Mouse (Mus musculus) forebrain, embryonic 11.5 days (tissue): ENCODE measurements at regions not wholly inside any gene's neighbourhood (a gene's known extent, or its start where the extent isn't known, plus 50 kb on each side); places are given as distances from the start of the nearest gene placed in this dataset.
A peak's percentile ranks its signal among the peaks of the same experiment; 100 is the strongest.

Experiments
- ATAC-seq: fragments of 200-750 bp; cut with Nextera tagmentation; replicated peaks from 2 replicates; pipeline ENCODE4 v1.8.0; 2017; ENCODE audit warnings: moderate TSS enrichment; ENCODE audit not compliant: low FRiP score
- DNase-seq: peaks from one replicate; pipeline ENCODE4 v3.0.0-alpha.2; 2017; ENCODE audit warnings: low spot score
- H3K27ac ChIP-seq: fragments of 300-500 bp; sonication (generic); 2 replicates; pipeline ENCODE4 v1.5.1; 2014; ENCODE audit warnings: low read depth, low read length
- H3K27me3 ChIP-seq: fragments of 300-500 bp; sonication (generic); 2 replicates; pipeline ENCODE4 v1.6.1; 2014; ENCODE audit warnings: mild to moderate bottlenecking, low read length, mixed read lengths; ENCODE audit not compliant: control insufficient read depth, insufficient read depth
- H3K36me3 ChIP-seq: fragments of 300-500 bp; sonication (generic); 2 replicates; pipeline ENCODE4 v1.6.1; 2014; ENCODE audit warnings: mild to moderate bottlenecking, low read length, moderate library complexity, mixed read lengths; ENCODE audit not compliant: control insufficient read depth, insufficient read depth
- H3K4me1 ChIP-seq: fragments of 300-500 bp; sonication (generic); replicated peaks from 2 replicates; pipeline ENCODE4 v1.6.1; 2014; ENCODE audit warnings: low read length, mixed read lengths; ENCODE audit not compliant: control insufficient read depth, insufficient read depth
- H3K4me2 ChIP-seq: fragments of 300-500 bp; sonication (generic); 2 replicates; pipeline ENCODE4 v1.6.1; 2014; ENCODE audit warnings: low read depth, mild to moderate bottlenecking, low read length, moderate library complexity, mixed read lengths; ENCODE audit not compliant: severe bottlenecking
- H3K4me3 ChIP-seq: fragments of 300-500 bp; sonication (generic); 2 replicates; pipeline ENCODE4 v1.5.1; 2014; ENCODE audit warnings: low read depth, low read length
- H3K9ac ChIP-seq: fragments of 300-500 bp; sonication (generic); 2 replicates; pipeline ENCODE4 v1.6.1; 2014; ENCODE audit warnings: low read length
- H3K9me3 ChIP-seq: fragments of 300-500 bp; sonication (generic); 2 replicates; pipeline ENCODE4 v1.6.1; 2016; ENCODE audit warnings: low read length, mixed read lengths; ENCODE audit not compliant: control insufficient read depth
- WGBS: fragments of 180-500 bp; shearing (Covaris S2); extraction: QIAGEN DNeasy Blood & Tissue Kit; methylation state at CpG from one replicate; pipeline ENCODE4 v1.1.7; 2014; 5-methylcytosine and 5-hydroxymethylcytosine counted together

DNA sequence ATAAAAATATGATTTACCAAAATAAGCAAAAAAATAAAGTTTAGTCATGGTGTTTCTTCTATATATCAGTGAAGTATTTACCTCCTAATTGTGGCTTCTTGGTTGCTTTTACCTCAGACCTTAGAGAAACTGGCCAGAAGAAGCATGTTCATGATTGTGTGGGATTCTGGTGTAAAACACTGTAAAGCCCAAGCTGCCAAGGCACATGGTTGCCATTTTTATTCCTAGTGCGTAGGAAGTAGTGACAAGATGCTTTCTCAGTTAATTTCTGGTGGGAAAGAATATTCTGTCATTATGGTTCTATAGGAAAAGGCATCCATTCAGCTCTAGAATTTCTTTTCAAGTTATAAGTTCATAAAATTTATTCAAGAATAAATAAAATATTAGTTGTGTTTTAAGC lies 805.2 kb downstream of the Olfm4 start:
- no peak overlapping the region for H3K9ac ChIP-seq
- H3K4me2 ChIP-seq = no peak overlapping the region
- H3K9me3 ChIP-seq = no peaks in the 10 kb centered on the region
- no peak overlapping the region for H3K27ac ChIP-seq
- H3K27me3 ChIP-seq = no peaks in the 10 kb centered on the region
- H3K4me1 ChIP-seq = no peaks in the 10 kb centered on the region
- DNase-seq = no peak
- no peak overlapping the region for H3K4me3 ChIP-seq
- no peak for ATAC-seq
- H3K36me3 ChIP-seq = no peaks in the 10 kb centered on the region
- 82% methylated on average over 1 of the region's 1 CpGs for WGBS

- no peak overlapping the region for H3K4me3 ChIP-seq
- DNase-seq (no peak), ATAC-seq (no peak)
- H3K9ac ChIP-seq = no peak overlapping the region
- 90% methylated on average over 6 of the region's 6 CpGs for WGBS
- H3K9me3 ChIP-seq = no peaks in the 10 kb centered on the region
- no peaks in the 10 kb centered on the region for H3K27me3 ChIP-seq
- no peaks in the 10 kb centered on the region for H3K36me3 ChIP-seq
- no peak overlapping the region for H3K4me2 ChIP-seq
- H3K27ac ChIP-seq = no peak overlapping the region
- H3K4me1 ChIP-seq = no peaks in the 10 kb centered on the region
These were observed 815.6 kb downstream of the Olfm4 start for GRCm38 (mm10) chr14:80799370-80799959.

- H3K9me3 ChIP-seq = no peaks in the 10 kb centered on the region
- no peak overlapping the region for H3K9ac ChIP-seq
- ATAC-seq = no peak
- H3K27ac ChIP-seq = no peak overlapping the region
- WGBS = 87% methylated on average over 3 of the region's 3 CpGs
- no peak overlapping the region for H3K4me3 ChIP-seq
- H3K4me2 ChIP-seq = no peak overlapping the region
- no peaks in the 10 kb centered on the region for H3K4me1 ChIP-seq
- DNase-seq = no peak
- H3K36me3 ChIP-seq = no peaks in the 10 kb centered on the region
- no peaks in the 10 kb centered on the region for H3K27me3 ChIP-seq
These were observed 846.6 kb downstream of the Olfm4 start for GRCm38 (mm10) chr14:80830476-80830875.

DNA sequence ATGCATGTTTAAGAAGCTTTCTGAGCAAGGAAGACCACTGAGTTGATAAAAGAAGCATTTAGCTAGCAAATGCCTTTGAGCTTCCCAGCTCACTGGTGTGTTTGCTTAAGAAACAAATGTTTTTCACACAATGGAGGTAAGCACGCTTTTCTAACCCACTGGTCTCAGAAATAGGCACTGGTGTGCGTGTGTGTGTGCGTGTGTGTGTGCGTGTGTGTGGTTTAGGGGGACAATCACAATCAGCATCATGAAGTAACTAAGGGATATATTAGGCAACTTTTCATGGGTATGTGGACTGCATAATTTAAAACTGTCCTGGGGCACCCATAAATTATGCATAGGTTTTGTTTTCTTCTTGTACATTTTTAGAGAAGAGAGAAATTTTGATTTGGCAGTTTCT lies 860.7 kb downstream of the Olfm4 start:
- Histone ChIP-seq H3K4me2 (no peak overlapping the region), H3K9me3 (no peaks in the 10 kb centered on the region), H3K27ac (no peak overlapping the region), H3K27me3 (no peaks in the 10 kb centered on the region), H3K9ac (no peak overlapping the region), H3K4me1 (no peaks in the 10 kb centered on the region), H3K4me3 (no peak overlapping the region), H3K36me3 (no peaks in the 10 kb centered on the region)
- ATAC-seq = no peak
- 67% methylated on average over 4 of the region's 4 CpGs for WGBS
- DNase-seq = no peak

DNA sequence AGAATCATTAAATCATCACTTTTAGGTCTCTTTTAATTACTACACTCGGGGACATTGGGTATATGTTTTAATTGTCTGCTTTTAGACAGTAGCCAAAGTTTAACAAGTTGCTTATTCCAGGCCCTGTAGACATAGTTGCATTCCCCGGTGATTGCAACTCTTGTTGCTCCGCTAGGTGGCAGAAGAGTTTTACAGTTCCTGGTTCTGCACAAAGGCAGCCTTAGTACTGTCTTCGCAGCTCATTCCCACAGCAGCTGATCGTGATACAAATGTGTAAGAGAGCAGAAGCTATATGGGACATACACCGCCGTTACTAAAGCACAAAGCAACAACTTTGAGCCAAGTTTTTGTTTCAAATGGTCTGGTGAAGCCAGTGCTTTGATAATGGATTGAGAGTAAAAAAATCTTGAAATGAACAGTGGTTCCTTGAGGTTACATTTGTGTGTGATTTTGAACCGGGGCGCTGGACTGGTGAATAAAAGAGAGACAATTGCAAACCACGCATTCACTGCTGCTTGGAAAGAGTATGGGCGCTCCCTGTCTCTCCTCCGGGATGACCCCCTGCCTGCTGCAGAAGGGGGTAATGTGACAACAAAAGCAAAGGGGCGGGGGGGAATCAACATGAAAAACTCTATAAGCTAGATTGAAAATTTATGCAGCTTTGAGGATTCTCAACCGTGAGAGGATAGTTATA lies 861.8 kb downstream of the Olfm4 start:
- Histone ChIP-seq H3K9me3 (no peaks in the 10 kb centered on the region), H3K9ac (peak overlapping the region; percentile 43), H3K4me2 (peak overlapping the region; percentile 43; the same call in 1 of the 2 replicates), H3K36me3 (no peaks in the 10 kb centered on the region), H3K4me1 (no peaks in the 10 kb centered on the region), H3K27ac (peak overlapping the region; percentile 18; the same call in 1 of the 2 replicates), H3K27me3 (no peaks in the 10 kb centered on the region), H3K4me3 (peak overlapping the region; percentile 14)
- peak; percentile 82 for DNase-seq
- 18% methylated on average over 14 of the region's 14 CpGs for WGBS
- ATAC-seq = peak; percentile 93

GRCm38 (mm10) chr14:80846420-80847083 lies 862.7 kb downstream of the Olfm4 start:
- H3K27me3 ChIP-seq = no peaks in the 10 kb centered on the region
- H3K36me3 ChIP-seq = no peaks in the 10 kb centered on the region
- 91% methylated on average over 9 of the region's 9 CpGs for WGBS
- H3K27ac ChIP-seq = no peak overlapping the region
- DNase-seq (peak; percentile 50), ATAC-seq (peak; percentile 55)
- no peak overlapping the region for H3K4me3 ChIP-seq
- H3K4me2 ChIP-seq = no peak overlapping the region
- no peaks in the 10 kb centered on the region for H3K9me3 ChIP-seq
- H3K9ac ChIP-seq = no peak overlapping the region
- H3K4me1 ChIP-seq = no peaks in the 10 kb centered on the region
